8 mouse cellular contexts compared by ENCODE assay signal in genomic region chr11:118212636-118213112, GRCm38 (mm10). TPM values are rescaled to one million over a fixed set of nuclear protein-coding genes. Genes with fewer than 3 reads are reported as not detected.
DNase-seq lines count a peak whose midpoint lies in the region; ATAC-seq and TF ChIP-seq lines count a peak whose summit lies in the region.

No protein-coding gene starts in this region.

- H3K9ac ChIP-seq in intestine, embryonic 15.5 days, result no peak overlapping the region
- H3K9ac ChIP-seq in neural tube, embryonic 15.5 days (replicated peaks), result no peak overlapping the region

- H3K27me3 ChIP-seq in intestine, embryonic 15.5 days (replicated peaks), result no peaks in the 10 kb centered on the region
- no peaks in the 10 kb centered on the region for H3K27me3 ChIP-seq in small intestine, adult 2 months (ENCODE audit: control insufficient read depth, insufficient read depth, low read length)
- H3K27me3 ChIP-seq in neural tube, embryonic 15.5 days (replicated peaks), result no peaks in the 10 kb centered on the region

- peaks cover 54% of the 10 kb centered on the region for H3K4me1 ChIP-seq in lung, adult 2 months (ENCODE audit: control insufficient read depth, insufficient read depth, low read length)
- peaks cover 51% of the 10 kb centered on the region for H3K4me1 ChIP-seq in intestine, embryonic 15.5 days (replicated peaks)
- peaks cover 41% of the 10 kb centered on the region for H3K4me1 ChIP-seq in small intestine, adult 2 months (ENCODE audit: control insufficient read depth, insufficient read depth, insufficient read length, low read length)
- peaks cover 53% of the 10 kb centered on the region for H3K4me1 ChIP-seq in neural tube, embryonic 15.5 days

- no peaks in the 10 kb centered on the region for H3K9me3 ChIP-seq in intestine, embryonic 15.5 days
- no peaks in the 10 kb centered on the region for H3K9me3 ChIP-seq in neural tube, embryonic 15.5 days (replicated peaks)

- TF ChIP-seq CTCF in lung, adult 2 months (IDR thresholded peaks at IDR 0.05; ENCODE audit: insufficient read depth, low read length), result no peak
- TF ChIP-seq CTCF in small intestine, adult 2 months (IDR thresholded peaks at IDR 0.05; ENCODE audit: extremely low read depth, insufficient read length, insufficient replicate concordance, low read depth, low read length), result no peak

- H3K4me3 ChIP-seq in lung, adult 2 months (replicated peaks; ENCODE audit: extremely low read depth, low read depth, low read length), result no peak overlapping the region
- H3K4me3 ChIP-seq in intestine, embryonic 15.5 days (replicated peaks), result no peak overlapping the region
- H3K4me3 ChIP-seq in small intestine, adult 2 months (ENCODE audit: low read depth, low read length), result peak overlapping the region; percentile 45
- H3K4me3 ChIP-seq in neural tube, embryonic 15.5 days (replicated peaks), result no peak overlapping the region

- H3K4me2 ChIP-seq in intestine, embryonic 15.5 days (replicated peaks), result peak overlapping the region; percentile 15; the same call in 1 of the 2 replicates
- H3K4me2 ChIP-seq in neural tube, embryonic 15.5 days, result no peak overlapping the region

- ATAC-seq in intestine, embryonic 15.5 days, result peak; percentile 37; the same call in 1 of the 2 replicates
- ATAC-seq in neural tube, embryonic 15.5 days (ENCODE audit: low FRiP score), result no peak

- peak overlapping the region; percentile 40; the same call in 1 of the 2 replicates for H3K27ac ChIP-seq in intestine, embryonic 15.5 days
- peak overlapping the region; percentile 72 for H3K27ac ChIP-seq in small intestine, adult 2 months (ENCODE audit: insufficient read depth, low read depth, low read length)
- H3K27ac ChIP-seq in neural tube, embryonic 15.5 days (replicated peaks), result no peak overlapping the region

- TF ChIP-seq POLR2A in lung, adult 2 months (IDR thresholded peaks at IDR 0.05; ENCODE audit: borderline replicate concordance, extremely low read depth, low read depth, low read length), result peak; percentile 35; the same call in 1 of the 2 replicates
- TF ChIP-seq POLR2A in small intestine, adult 2 months (IDR thresholded peaks at IDR 0.05; ENCODE audit: low read depth, low read length), result no peak; the same call in 1 of the 2 replicates

- H3K36me3 ChIP-seq in intestine, embryonic 15.5 days, result no peaks in the 10 kb centered on the region
- no peaks in the 10 kb centered on the region for H3K36me3 ChIP-seq in small intestine, adult 2 months (ENCODE audit: control insufficient read depth, insufficient read depth, low read length)
- no peaks in the 10 kb centered on the region for H3K36me3 ChIP-seq in neural tube, embryonic 15.5 days

- peak; percentile 45 for DNase-seq in adrenal gland, adult 2 months
- no peak for DNase-seq in adrenal gland, postnatal 36 days
- DNase-seq in lung, adult 2 months, result peak; percentile 36
- no peak for DNase-seq in lung, postnatal 14 days
- DNase-seq in adrenal gland, adult 8-10 months, result no peak

- WGBS in lung, adult 2 months, result 40% methylated on average over 7 of the region's 7 CpGs
- WGBS in intestine, embryonic 15.5 days, result 51% methylated on average over 7 of the region's 7 CpGs
- 31% methylated on average over 7 of the region's 7 CpGs for WGBS in small intestine, adult 2 months
- WGBS in neural tube, embryonic 15.5 days, result 59% methylated on average over 7 of the region's 7 CpGs

RNA-seq across cellular contexts. Expression of gene Cyth1, which starts 35.7 kb away (rescaled TPM):
- 10 to 100 TPM; 28.9 to 34.0 TPM for total RNA-seq in adrenal gland, adult 2 months (2021)
- 13.8 and 16.1 TPM in 2 replicates for polyA plus RNA-seq in adrenal gland, adult 2 months (2012; rRNA removed)
- total RNA-seq in adrenal gland, postnatal 36 days (2021), result 10 to 100 TPM; 28.6 to 35.8 TPM
- polyA plus RNA-seq in lung, adult 2 months (2012; rRNA removed), result 23.1 and 24.0 TPM in 2 replicates
- 11.6 and 12.1 TPM in 2 replicates for polyA plus RNA-seq in intestine, embryonic 15.5 days (2015; fragmentation: Nextera tagmentation; extraction: Ambion mirVana)
- 8.5 and 19.6 TPM in 2 replicates for polyA plus RNA-seq in small intestine, adult 2 months (2012; rRNA removed)
- polyA plus RNA-seq in neural tube, embryonic 15.5 days (2015; fragmentation: Nextera tagmentation; extraction: Ambion mirVana), result 22.5 and 24.8 TPM in 2 replicates
- total RNA-seq in adrenal gland, adult 8-10 months (2022), result 10 to 100 TPM; 23.4 to 28.1 (median 24.4) TPM

Comparison
In these comparisons a context has a peak if more than half of its experiments do, and no peak if none do; other contexts are left out.
1. DNase-seq: peak in adrenal gland, adult 2 months (single experiment) and lung, adult 2 months (single experiment); none in adrenal gland, postnatal 36 days (0 of 2), lung, postnatal 14 days (single experiment) and adrenal gland, adult 8-10 months (single experiment).